Mouse (Mus musculus) neutrophil, adult 83 days (primary cell): ENCODE results near the gene Slc25a19. TPM values are rescaled to one million over a fixed set of nuclear protein-coding genes. Genes with fewer than 3 reads are reported as not detected.

Source experiments
- total RNA-seq, 2 experiments: library from RNA; stranded (reverse); gene quantifications; one replicate each; pipeline ENCODE4 v1.2.4; 2023

Gene Slc25a19
- 10 to 100 TPM in 1 of 2 experiments, 1 to 10 TPM in 1; 10.0 to 11.4 TPM for total RNA-seq

GRCm38 (mm10) chr11:115627705-115628464 lies at the start of gene Slc25a19:
Slc25a19 (minus strand) TSS chr11:115628295.

DNA sequence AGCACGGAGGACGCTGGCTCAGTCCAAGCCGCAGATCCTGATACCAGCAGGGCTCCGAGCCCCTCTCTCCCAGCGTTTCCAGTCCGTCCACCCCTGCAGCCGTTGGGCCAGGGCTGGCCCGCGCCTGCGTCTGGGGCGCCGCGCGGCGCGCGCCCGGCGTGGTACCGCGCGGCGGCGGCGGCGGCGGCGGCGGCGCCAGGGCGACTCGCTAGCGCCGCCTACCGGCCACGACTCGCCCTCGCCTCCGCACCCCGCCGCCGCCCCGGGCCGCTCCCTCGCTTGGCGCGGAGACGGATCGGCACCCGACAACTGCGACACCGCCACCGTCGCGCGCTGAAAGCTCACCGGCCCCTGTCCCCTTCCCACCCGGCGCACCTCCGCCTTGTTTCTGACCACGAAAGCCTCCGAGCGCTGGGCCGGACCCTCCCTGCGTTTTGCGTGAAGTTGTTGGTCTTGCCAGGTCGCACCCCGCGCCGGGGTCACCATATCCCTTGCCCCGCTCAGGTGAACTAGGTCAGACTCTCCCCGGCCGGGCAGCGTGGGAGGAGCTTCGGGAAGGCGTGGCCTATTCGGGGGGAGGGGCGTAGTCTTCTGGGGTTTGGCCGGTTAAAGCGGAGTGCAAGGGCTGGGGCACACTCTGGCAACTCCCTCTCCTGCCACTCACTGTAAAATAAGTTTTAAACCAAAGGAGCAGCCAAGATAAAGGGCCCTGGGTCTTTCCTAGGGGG lies 15.5 kb downstream of the Slc25a19 start, which contains the start of gene Mif4gd:
Gene Mif4gd (minus strand): TSS at position 560 of the 728 bp plus-strand sequence.

DNA sequence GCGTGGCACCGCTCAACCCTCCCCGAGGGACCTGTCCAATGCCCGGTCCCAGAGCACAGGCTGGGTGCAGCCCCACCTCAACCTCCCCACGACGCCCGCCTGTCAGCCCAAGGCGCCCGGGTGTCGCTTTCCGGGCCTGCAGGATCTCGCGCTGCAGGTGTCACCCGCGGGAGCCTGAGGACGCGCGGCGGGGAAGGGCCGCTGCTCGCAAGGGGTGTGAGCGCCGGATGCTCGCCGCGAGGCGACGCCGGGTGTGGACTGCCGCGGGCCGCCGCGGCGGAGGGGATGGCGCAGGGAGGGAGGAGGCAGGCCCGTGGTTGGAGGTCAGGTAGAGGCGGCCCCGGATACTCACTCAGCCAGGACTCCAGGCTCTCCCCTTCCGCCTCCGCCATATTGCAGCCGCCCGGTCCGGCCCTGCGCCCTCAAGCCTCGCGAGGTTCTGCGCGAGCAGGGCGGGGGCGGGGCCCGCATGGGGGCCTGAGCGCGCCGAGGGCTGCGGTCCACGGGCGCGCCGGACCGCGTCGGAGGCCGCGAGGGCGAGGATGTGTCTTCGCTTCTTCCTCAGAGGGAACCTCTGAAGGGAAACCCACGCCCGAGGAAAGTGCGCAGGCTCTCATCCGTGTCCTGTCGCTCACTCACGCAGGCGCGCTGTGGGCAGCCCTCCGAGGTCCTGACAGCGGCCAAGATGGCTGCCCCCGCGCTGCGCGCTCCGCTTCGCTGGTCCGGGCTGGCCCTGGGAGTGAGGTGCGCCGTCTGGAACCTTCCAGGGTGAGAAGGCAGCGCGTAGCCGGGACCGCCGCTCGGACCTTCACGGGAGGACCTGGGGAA lies 24.4 kb downstream of the Slc25a19 start, which contains the start of the genes Mrps7 and Gga3:
Gene Mrps7 (plus strand): TSS at position 450 of the 828 bp plus-strand sequence.
Gene Gga3 (minus strand): TSS at position 576 of the 828 bp plus-strand sequence.

Other genes with a start within 250 kb of the Slc25a19 start
- under 1 TPM; 0.38 to 0.64 TPM for gene Cdr2l, start 246.4 kb downstream of the Slc25a19 start, total RNA-seq
- gene Mrpl58, start 224.5 kb downstream of the Slc25a19 start, total RNA-seq: 10 to 100 TPM; 34.2 to 41.2 TPM
- 100 to 1,000 TPM; 211 to 231 TPM for gene Atp5h, start 208.3 kb downstream of the Slc25a19 start, total RNA-seq
- 10 to 100 TPM; 18.7 to 19.1 TPM for gene Kctd2, start 208.2 kb downstream of the Slc25a19 start, total RNA-seq
- gene Trim80, start 187.8 kb downstream of the Slc25a19 start, total RNA-seq: not detected
- gene Slc16a5, start 165.8 kb downstream of the Slc25a19 start, total RNA-seq: not detected
- gene Armc7, start 152.6 kb downstream of the Slc25a19 start, total RNA-seq: 10 to 100 TPM; 42.7 to 53.4 TPM
- 10 to 100 TPM; 48.4 to 49.1 TPM for gene Nt5c, start 136.4 kb downstream of the Slc25a19 start, total RNA-seq
- gene Jpt1, start 113.9 kb downstream of the Slc25a19 start, total RNA-seq: 100 to 1,000 TPM; 148 to 154 TPM
- gene Sumo2, start 92.0 kb downstream of the Slc25a19 start, total RNA-seq: 100 to 1,000 TPM; 171 to 188 TPM
- 10 to 100 TPM; 45.5 to 50.1 TPM for gene Nup85, start 63.9 kb downstream of the Slc25a19 start, total RNA-seq
- 10 to 100 TPM; 11.0 to 19.1 TPM for gene Mrps7, start 24.4 kb downstream of the Slc25a19 start, total RNA-seq
- 10 to 100 TPM; 45.3 to 59.9 TPM for gene Gga3, start 24.2 kb downstream of the Slc25a19 start, total RNA-seq
- gene Mif4gd, start 15.3 kb downstream of the Slc25a19 start, total RNA-seq: 10 to 100 TPM; 20.5 to 21.7 TPM
- gene Grb2, start 80.3 kb upstream of the Slc25a19 start, total RNA-seq: 100 to 1,000 TPM; 206 to 211 TPM
- 10 to 100 TPM; 39.2 to 46.9 TPM for gene Tmem94, start 137.1 kb upstream of the Slc25a19 start, total RNA-seq
- 1 to 10 TPM; 1.6 to 2.2 TPM for gene Caskin2, start 185.3 kb upstream of the Slc25a19 start, total RNA-seq
- 1 to 10 TPM; 4.3 to 6.6 TPM for gene Tsen54, start 186.4 kb upstream of the Slc25a19 start, total RNA-seq
- 1 to 10 TPM; 2.8 to 3.5 TPM for gene Llgl2, start 195.8 kb upstream of the Slc25a19 start, total RNA-seq
- gene Myo15b, start 230.1 kb upstream of the Slc25a19 start, total RNA-seq: 1 to 10 TPM; 1.2 to 2.1 TPM